Mouse (Mus musculus): ENCODE measurements around the gene Atf5.

DNA sequence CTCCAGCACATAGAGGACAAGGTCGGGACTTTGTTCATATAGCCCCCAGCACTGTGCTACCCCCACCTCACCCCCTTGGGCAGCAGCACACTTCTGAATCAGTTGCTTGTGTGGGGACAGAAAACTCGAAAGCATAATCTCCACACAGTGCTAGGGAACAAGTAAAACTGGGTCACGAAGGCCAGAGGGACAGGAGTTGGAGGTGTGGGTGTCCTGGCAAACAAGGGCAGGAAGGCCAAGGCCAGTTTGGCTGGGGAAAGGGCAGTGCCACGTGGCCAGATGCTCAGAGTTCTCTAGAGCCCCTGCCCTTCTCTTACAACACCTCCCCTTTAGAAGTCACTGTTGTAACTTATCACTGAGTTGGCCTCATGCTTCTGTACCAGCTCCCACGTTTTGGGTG lies 3.4 kb upstream of the Atf5 start:
- TF ChIP-seq GATA1 (IDR thresholded peaks at IDR 0.05; ENCODE audit: borderline replicate concordance, low read length) (no peak), FLI1 (IDR thresholded peaks at IDR 0.05; ENCODE audit: low read length) (no peak)
